Mouse (Mus musculus): ENCODE results near the gene 5330417C22Rik. TPM values are rescaled to one million over a fixed set of nuclear protein-coding genes. Genes with fewer than 3 reads are reported as not detected.

Gene 5330417C22Rik
- polyA plus RNA-seq, 1 experiment from 2014 or later = 18.8 TPM

GRCm38 (mm10) chr3:108494861-108495474 is 41.4 kb downstream of the 5330417C22Rik start:
- Histone ChIP-seq H3K9me3 (ENCODE audit: control insufficient read depth, low read length) (no peaks in the 10 kb centered on the region), H3K27me3 (ENCODE audit: control insufficient read depth, insufficient read depth, low read length) (no peaks in the 10 kb centered on the region), H3K9ac (replicated peaks; ENCODE audit: low read length) (no peak overlapping the region), H3K4me3 (replicated peaks; ENCODE audit: low read depth, low read length) (no peak overlapping the region), H3K4me1 (ENCODE audit: control insufficient read depth, insufficient read depth, low read length) (0 out of 2 replicates have a peak, but pooled peaks cover 6% of the 10 kb centered on the region), H3K4me2 (ENCODE audit: low read length) (no peak overlapping the region), H3K36me3 (ENCODE audit: control insufficient read depth, insufficient read depth, low read length) (no peaks in the 10 kb centered on the region), H3K27ac (replicated peaks; ENCODE audit: low read depth, low read length) (no peak overlapping the region)
- no peak for DNase-seq
- WGBS = 64% methylated on average over 9 of the region's 9 CpGs
- ATAC-seq (ENCODE audit: low FRiP score, low TSS enrichment) = no peak

- no peak overlapping the region for H3K27ac ChIP-seq (replicated peaks; ENCODE audit: low read depth, low read length)
- H3K9me3 ChIP-seq (ENCODE audit: control insufficient read depth, low read length) = no peaks in the 10 kb centered on the region
- H3K36me3 ChIP-seq (ENCODE audit: control insufficient read depth, insufficient read depth, low read length) = no peaks in the 10 kb centered on the region
- ATAC-seq (ENCODE audit: low FRiP score, low TSS enrichment) = no peak
- no peak overlapping the region for H3K4me3 ChIP-seq (replicated peaks; ENCODE audit: low read depth, low read length)
- H3K4me1 ChIP-seq (ENCODE audit: control insufficient read depth, insufficient read depth, low read length) = no peaks in the 10 kb centered on the region
- H3K9ac ChIP-seq (replicated peaks; ENCODE audit: low read length) = no peak overlapping the region
- no peak for DNase-seq
- no peak overlapping the region for H3K4me2 ChIP-seq (ENCODE audit: low read length)
- no peaks in the 10 kb centered on the region for H3K27me3 ChIP-seq (ENCODE audit: control insufficient read depth, insufficient read depth, low read length)
- 45% methylated on average over 3 of the region's 3 CpGs for WGBS
Measured at GRCm38 (mm10) chr3:108489968-108490367, 46.4 kb downstream of the 5330417C22Rik start.

- DNase-seq (no peak), ATAC-seq (ENCODE audit: low FRiP score, low TSS enrichment) (no peak)
- no peak overlapping the region for H3K4me2 ChIP-seq (ENCODE audit: low read length)
- WGBS = 94% methylated on average over 4 of the region's 4 CpGs
- no peak overlapping the region for H3K27ac ChIP-seq (replicated peaks; ENCODE audit: low read depth, low read length)
- no peaks in the 10 kb centered on the region for H3K27me3 ChIP-seq (ENCODE audit: control insufficient read depth, insufficient read depth, low read length)
- H3K36me3 ChIP-seq (ENCODE audit: control insufficient read depth, insufficient read depth, low read length) = 0 out of 2 replicates have a peak, but pooled peaks cover 3% of the 10 kb centered on the region
- no peak overlapping the region for H3K9ac ChIP-seq (replicated peaks; ENCODE audit: low read length)
- no peak overlapping the region for H3K4me3 ChIP-seq (replicated peaks; ENCODE audit: low read depth, low read length)
- H3K9me3 ChIP-seq (ENCODE audit: control insufficient read depth, low read length) = no peaks in the 10 kb centered on the region
- H3K4me1 ChIP-seq (ENCODE audit: control insufficient read depth, insufficient read depth, low read length) = no peaks in the 10 kb centered on the region
Measured at GRCm38 (mm10) chr3:108484749-108485148, 51.6 kb downstream of the 5330417C22Rik start.

- Histone ChIP-seq H3K36me3 (ENCODE audit: control insufficient read depth, insufficient read depth, low read length) (0 out of 2 replicates have a peak, but pooled peaks cover 3% of the 10 kb centered on the region), H3K9ac (replicated peaks; ENCODE audit: low read length) (no peak overlapping the region), H3K4me2 (ENCODE audit: low read length) (no peak overlapping the region), H3K27me3 (ENCODE audit: control insufficient read depth, insufficient read depth, low read length) (no peaks in the 10 kb centered on the region), H3K27ac (replicated peaks; ENCODE audit: low read depth, low read length) (no peak overlapping the region), H3K4me1 (ENCODE audit: control insufficient read depth, insufficient read depth, low read length) (no peaks in the 10 kb centered on the region), H3K4me3 (replicated peaks; ENCODE audit: low read depth, low read length) (no peak overlapping the region), H3K9me3 (ENCODE audit: control insufficient read depth, low read length) (no peaks in the 10 kb centered on the region)
- 85% methylated on average over 4 of the region's 4 CpGs for WGBS
- no peak for ATAC-seq (ENCODE audit: low FRiP score, low TSS enrichment)
- no peak for DNase-seq
Measured at GRCm38 (mm10) chr3:108478800-108479199, 57.5 kb downstream of the 5330417C22Rik start.

- Histone ChIP-seq H3K9ac (replicated peaks; ENCODE audit: low read length) (no peak overlapping the region), H3K27me3 (ENCODE audit: control insufficient read depth, insufficient read depth, low read length) (no peaks in the 10 kb centered on the region), H3K4me3 (replicated peaks; ENCODE audit: low read depth, low read length) (no peak overlapping the region), H3K36me3 (ENCODE audit: control insufficient read depth, insufficient read depth, low read length) (0 out of 2 replicates have a peak, but pooled peaks cover 3% of the 10 kb centered on the region), H3K4me2 (ENCODE audit: low read length) (no peak overlapping the region), H3K4me1 (ENCODE audit: control insufficient read depth, insufficient read depth, low read length) (no peaks in the 10 kb centered on the region), H3K9me3 (ENCODE audit: control insufficient read depth, low read length) (no peaks in the 10 kb centered on the region), H3K27ac (replicated peaks; ENCODE audit: low read depth, low read length) (no peak overlapping the region)
- 69% methylated on average over 14 of the region's 14 CpGs for WGBS
- DNase-seq (no peak), ATAC-seq (ENCODE audit: low FRiP score, low TSS enrichment) (no peak)
Measured at GRCm38 (mm10) chr3:108476761-108477619, 59.3 kb downstream of the 5330417C22Rik start.

GRCm38 (mm10) chr3:108475496-108475895 is 60.8 kb downstream of the 5330417C22Rik start:
- ATAC-seq (ENCODE audit: low FRiP score, low TSS enrichment) (no peak), DNase-seq (no peak)
- H3K4me2 ChIP-seq (ENCODE audit: low read length) = no peak overlapping the region
- H3K27me3 ChIP-seq (ENCODE audit: control insufficient read depth, insufficient read depth, low read length) = no peaks in the 10 kb centered on the region
- H3K4me1 ChIP-seq (ENCODE audit: control insufficient read depth, insufficient read depth, low read length) = no peaks in the 10 kb centered on the region
- H3K27ac ChIP-seq (replicated peaks; ENCODE audit: low read depth, low read length) = no peak overlapping the region
- no peaks in the 10 kb centered on the region for H3K36me3 ChIP-seq (ENCODE audit: control insufficient read depth, insufficient read depth, low read length)
- WGBS = 86% methylated on average over 5 of the region's 5 CpGs
- no peaks in the 10 kb centered on the region for H3K9me3 ChIP-seq (ENCODE audit: control insufficient read depth, low read length)
- H3K4me3 ChIP-seq (replicated peaks; ENCODE audit: low read depth, low read length) = no peak overlapping the region
- no peak overlapping the region for H3K9ac ChIP-seq (replicated peaks; ENCODE audit: low read length)

- Histone ChIP-seq H3K27ac (replicated peaks; ENCODE audit: low read depth, low read length) (no peak overlapping the region), H3K4me2 (ENCODE audit: low read length) (no peak overlapping the region), H3K9ac (replicated peaks; ENCODE audit: low read length) (no peak overlapping the region), H3K27me3 (ENCODE audit: control insufficient read depth, insufficient read depth, low read length) (no peaks in the 10 kb centered on the region), H3K4me1 (ENCODE audit: control insufficient read depth, insufficient read depth, low read length) (no peaks in the 10 kb centered on the region), H3K4me3 (replicated peaks; ENCODE audit: low read depth, low read length) (no peak overlapping the region), H3K36me3 (ENCODE audit: control insufficient read depth, insufficient read depth, low read length) (no peaks in the 10 kb centered on the region), H3K9me3 (ENCODE audit: control insufficient read depth, low read length) (no peaks in the 10 kb centered on the region)
- WGBS = 96% methylated on average over 7 of the region's 7 CpGs
- ATAC-seq (ENCODE audit: low FRiP score, low TSS enrichment) = no peak
- DNase-seq = no peak
Measured at GRCm38 (mm10) chr3:108474969-108475368, 61.4 kb downstream of the 5330417C22Rik start.

- H3K4me2 ChIP-seq (ENCODE audit: low read length) = no peak overlapping the region
- H3K27me3 ChIP-seq (ENCODE audit: control insufficient read depth, insufficient read depth, low read length) = no peaks in the 10 kb centered on the region
- ATAC-seq (ENCODE audit: low FRiP score, low TSS enrichment) = no peak
- no peaks in the 10 kb centered on the region for H3K4me1 ChIP-seq (ENCODE audit: control insufficient read depth, insufficient read depth, low read length)
- no peak overlapping the region for H3K9ac ChIP-seq (replicated peaks; ENCODE audit: low read length)
- WGBS = 79% methylated on average over 8 of the region's 8 CpGs
- no peak overlapping the region for H3K27ac ChIP-seq (replicated peaks; ENCODE audit: low read depth, low read length)
- H3K9me3 ChIP-seq (ENCODE audit: control insufficient read depth, low read length) = no peaks in the 10 kb centered on the region
- DNase-seq = no peak
- no peak overlapping the region for H3K4me3 ChIP-seq (replicated peaks; ENCODE audit: low read depth, low read length)
- H3K36me3 ChIP-seq (ENCODE audit: control insufficient read depth, insufficient read depth, low read length) = no peaks in the 10 kb centered on the region
Measured at GRCm38 (mm10) chr3:108467760-108468159, 68.6 kb downstream of the 5330417C22Rik start.

Measured in midbrain, embryonic 14.5 days (tissue).